Mouse (Mus musculus) cortical plate, adult 2 months (tissue): ENCODE data around the gene Cdc7. TPM values are rescaled to one million over a fixed set of nuclear protein-coding genes. Genes with fewer than 3 reads are reported as not detected.

ENCODE experiments used
- H3K27ac ChIP-seq: fragments of 200-500 bp; 2 replicates; pipeline ENCODE4 v1.5.1; 2012; ENCODE audit warnings: low read length, control low read depth, inconsistent platforms; ENCODE audit not compliant: insufficient read depth
- H3K4me1 ChIP-seq: fragments of 200-500 bp; 2 replicates; pipeline ENCODE4 v1.6.1; 2011; ENCODE audit warnings: low read length; ENCODE audit not compliant: control insufficient read depth, insufficient read depth
- H3K4me3 ChIP-seq: fragments of 200-500 bp; 2 replicates; pipeline ENCODE4 v1.5.1; 2011; ENCODE audit warnings: mild to moderate bottlenecking, low read length, control low read depth; ENCODE audit not compliant: insufficient read depth
- CTCF ChIP-seq: fragments of 200-500 bp; IDR thresholded peaks from 2 replicates; pipeline ENCODE4 v1.5.1; 2011; ENCODE audit warnings: mild to moderate bottlenecking, control low read depth, low read length; ENCODE audit not compliant: insufficient read depth; ENCODE audit errors: extremely low read depth
- POLR2A ChIP-seq: fragments of 200-500 bp; IDR thresholded peaks from 2 replicates; pipeline ENCODE4 v1.6.1; 2011; ENCODE audit warnings: mild to moderate bottlenecking, low read length, control low read depth; ENCODE audit not compliant: insufficient read depth; ENCODE audit errors: extremely low read depth
- polyA plus RNA-seq: library from polyadenylated mRNA; depleted of rRNA; stranded (reverse); fragments of >200 nt; gene quantifications from 2 replicates; pipeline ENCODE4 v1.2.3, GENCODE M21; 2012

The Cdc7 gene
- polyA plus RNA-seq, 1 experiment, result 21.0 TPM

DNA sequence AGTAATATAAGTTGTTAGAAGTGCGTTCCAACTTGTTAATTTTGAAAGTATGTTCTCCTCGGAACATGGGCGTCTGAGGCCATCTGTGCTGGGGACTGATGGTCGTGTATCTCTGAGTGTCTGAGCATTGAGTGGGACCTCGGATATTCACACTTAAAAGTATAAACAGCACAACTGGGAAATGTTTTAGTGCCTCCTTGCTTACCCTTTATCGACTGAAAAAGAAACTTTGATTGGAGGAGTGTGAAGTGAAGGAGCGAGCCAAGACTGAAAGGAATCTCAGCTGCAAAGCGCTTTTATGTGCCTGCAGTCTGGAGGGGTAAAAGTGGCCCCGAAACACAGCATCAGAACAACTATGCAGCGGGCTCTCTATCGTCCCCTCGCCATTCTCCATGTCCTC, 25.7 kb downstream of the Cdc7 start:
- H3K4me1 ChIP-seq, result no peaks in the 10 kb centered on the region
- H3K4me3 ChIP-seq, result no peak overlapping the region
- no peak overlapping the region for H3K27ac ChIP-seq
- TF ChIP-seq POLR2A (no peak), CTCF (no peak)

- Histone ChIP-seq H3K4me1 (no peaks in the 10 kb centered on the region), H3K27ac (no peak overlapping the region), H3K4me3 (no peak overlapping the region)
- TF ChIP-seq POLR2A (no peak), CTCF (peak; percentile 64)
Observed at GRCm38 (mm10) chr5:106990639-106991299, 26.6 kb downstream of the Cdc7 start.

GRCm38 (mm10) chr5:106991300-106991929, 27.3 kb downstream of the Cdc7 start:
- TF ChIP-seq POLR2A (no peak), CTCF (no peak)
- Histone ChIP-seq H3K27ac (no peak overlapping the region), H3K4me3 (no peak overlapping the region), H3K4me1 (no peaks in the 10 kb centered on the region)

DNA sequence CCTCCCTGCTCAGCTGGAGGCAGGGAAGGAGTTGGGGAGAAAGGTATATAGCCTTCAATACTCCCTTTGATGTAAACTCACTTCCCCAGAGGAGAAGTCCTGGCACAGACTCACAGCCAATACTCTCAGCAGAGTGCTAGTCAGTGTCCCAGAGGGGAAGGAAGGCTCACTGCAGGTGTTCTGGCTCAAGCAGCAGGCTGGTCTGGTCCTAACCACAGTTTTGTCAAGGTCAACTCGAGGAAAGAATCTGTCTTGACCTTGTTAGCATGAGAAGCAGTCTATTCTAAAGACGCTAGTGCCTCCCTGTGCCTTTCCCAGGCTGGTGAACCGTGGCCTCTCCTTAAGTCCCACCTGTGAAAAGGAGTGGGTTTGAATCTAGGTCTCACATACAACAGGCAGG, 30.6 kb downstream of the Cdc7 start:
- Histone ChIP-seq H3K4me3 (no peak overlapping the region), H3K27ac (no peak overlapping the region), H3K4me1 (no peaks in the 10 kb centered on the region)
- TF ChIP-seq CTCF (no peak), POLR2A (no peak)

DNA sequence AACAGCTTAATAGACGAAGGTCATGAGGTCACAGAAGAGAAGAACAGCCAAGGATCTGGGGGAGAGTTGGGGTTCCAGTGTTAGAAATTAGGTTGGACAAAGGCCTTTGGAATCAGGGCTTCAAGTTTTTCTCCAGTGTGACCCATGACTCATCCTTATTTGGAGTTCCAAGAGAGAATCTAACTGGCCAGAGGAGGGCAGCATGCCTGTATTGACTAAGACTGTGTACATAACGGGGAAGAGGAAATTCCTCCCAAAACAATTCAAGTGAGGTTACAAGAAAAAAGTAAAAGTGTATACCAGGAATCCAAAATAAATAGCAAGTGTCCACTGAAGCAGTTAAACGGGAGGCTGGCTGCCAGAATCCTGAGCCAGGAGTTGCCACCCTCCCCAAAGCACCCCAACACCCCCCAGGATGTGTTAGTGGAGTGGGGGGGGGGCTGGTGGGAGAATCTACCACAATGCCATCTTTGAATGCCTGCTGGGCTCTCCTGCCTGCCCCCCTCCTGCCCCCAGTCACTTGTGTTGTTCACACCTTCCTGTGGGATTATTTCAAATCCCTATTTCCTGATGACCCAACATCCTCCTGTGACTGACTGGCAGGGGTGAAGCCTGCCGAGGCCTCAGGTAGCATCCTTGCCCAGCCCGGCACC, 31.9 kb downstream of the Cdc7 start:
- Histone ChIP-seq H3K4me3 (no peak overlapping the region), H3K4me1 (no peaks in the 10 kb centered on the region), H3K27ac (no peak overlapping the region)
- TF ChIP-seq CTCF (peak; percentile 57; the same call in 1 of the 2 replicates), POLR2A (no peak)

- TF ChIP-seq POLR2A (no peak), CTCF (no peak)
- Histone ChIP-seq H3K4me1 (no peaks in the 10 kb centered on the region), H3K4me3 (no peak overlapping the region), H3K27ac (no peak overlapping the region)
Observed at GRCm38 (mm10) chr5:106996539-106997244, 32.6 kb downstream of the Cdc7 start.

- TF ChIP-seq POLR2A, result no peak
- no peak for TF ChIP-seq CTCF
- Histone ChIP-seq H3K27ac (no peak overlapping the region), H3K4me3 (no peak overlapping the region), H3K4me1 (no peaks in the 10 kb centered on the region)
Observed at GRCm38 (mm10) chr5:107001396-107002090, 37.4 kb downstream of the Cdc7 start.

DNA sequence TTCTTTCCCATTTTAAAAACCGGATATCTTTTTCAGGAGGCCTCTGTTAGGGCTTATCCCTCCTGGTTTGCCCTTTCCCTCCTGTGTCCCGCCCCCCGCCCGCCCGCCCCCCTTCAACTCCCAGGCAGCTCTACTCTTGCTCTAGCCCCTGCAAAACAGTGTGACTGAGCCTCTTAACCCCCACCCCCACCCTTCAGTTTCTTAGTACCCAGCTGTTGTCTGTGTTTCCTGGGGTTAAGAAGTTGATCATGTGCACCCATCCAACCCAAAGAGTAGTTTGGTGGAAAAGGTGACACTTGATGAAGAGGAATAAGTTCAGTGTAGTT, 37.9 kb downstream of the Cdc7 start:
- Histone ChIP-seq H3K27ac (no peak overlapping the region), H3K4me3 (no peak overlapping the region), H3K4me1 (no peaks in the 10 kb centered on the region)
- TF ChIP-seq CTCF (no peak), POLR2A (no peak)

DNA sequence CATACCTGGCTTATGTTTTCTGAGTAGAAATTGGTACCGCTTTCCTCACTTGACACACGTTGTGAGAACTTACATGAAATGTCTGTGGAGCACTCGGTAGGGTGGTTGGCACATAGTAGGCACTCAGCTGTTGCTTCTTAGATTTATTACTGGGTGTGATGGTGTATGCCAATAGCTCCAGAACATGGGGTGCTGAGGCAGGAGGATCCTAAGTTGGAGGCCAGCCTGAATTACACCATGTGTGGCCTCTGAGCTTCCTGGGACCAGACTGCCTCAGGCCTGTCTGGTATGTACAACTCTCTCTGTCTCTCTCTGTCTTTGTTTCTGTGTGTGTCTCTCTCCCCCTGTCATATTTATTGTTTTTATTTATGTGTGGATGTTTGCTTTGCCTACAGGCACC, 45.6 kb downstream of the Cdc7 start:
- TF ChIP-seq POLR2A, result no peak
- Histone ChIP-seq H3K4me3 (no peak overlapping the region), H3K4me1 (no peaks in the 10 kb centered on the region), H3K27ac (no peak overlapping the region)

DNA sequence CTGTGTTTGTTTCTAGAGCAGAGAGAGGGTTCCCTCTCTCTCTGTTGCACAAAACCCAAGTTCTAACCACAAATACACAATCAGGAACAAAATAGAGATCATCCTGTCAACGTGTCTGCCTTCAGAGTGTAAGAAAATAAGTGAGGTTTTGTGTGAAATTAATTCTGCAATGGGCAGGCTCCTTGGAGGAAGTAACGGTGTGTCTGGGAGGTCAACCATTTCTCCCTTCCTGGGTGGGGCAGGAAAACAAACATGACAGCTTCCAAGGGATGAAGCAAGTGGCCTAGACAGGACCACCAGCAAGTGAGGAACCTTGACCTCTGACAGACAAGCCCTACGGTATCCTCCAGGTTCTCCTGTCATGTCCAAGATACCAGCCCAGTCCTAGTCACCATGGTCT, 46.2 kb downstream of the Cdc7 start:
- H3K27ac ChIP-seq, result no peak overlapping the region
- no peak for TF ChIP-seq CTCF
- no peak for TF ChIP-seq POLR2A
- no peaks in the 10 kb centered on the region for H3K4me1 ChIP-seq
- no peak overlapping the region for H3K4me3 ChIP-seq
